Mouse (Mus musculus): ENCODE measurements around the gene Hist1h1a. TPM values are rescaled to one million over a fixed set of nuclear protein-coding genes. Genes with fewer than 3 reads are reported as not detected.
A peak's percentile ranks its signal among the peaks of the same experiment; 100 is the strongest.
"Not testable (repeated sequence)": the region's sequence is repeated elsewhere in the genome, so short reads cannot be mapped to it uniquely, and the experiment has no call there.

The Hist1h1a gene
- 2.3 and 3.6 TPM in 2 replicates for polyA plus RNA-seq (2016; fragmentation: Nextera tagmentation; extraction: Ambion mirVana)

DNA sequence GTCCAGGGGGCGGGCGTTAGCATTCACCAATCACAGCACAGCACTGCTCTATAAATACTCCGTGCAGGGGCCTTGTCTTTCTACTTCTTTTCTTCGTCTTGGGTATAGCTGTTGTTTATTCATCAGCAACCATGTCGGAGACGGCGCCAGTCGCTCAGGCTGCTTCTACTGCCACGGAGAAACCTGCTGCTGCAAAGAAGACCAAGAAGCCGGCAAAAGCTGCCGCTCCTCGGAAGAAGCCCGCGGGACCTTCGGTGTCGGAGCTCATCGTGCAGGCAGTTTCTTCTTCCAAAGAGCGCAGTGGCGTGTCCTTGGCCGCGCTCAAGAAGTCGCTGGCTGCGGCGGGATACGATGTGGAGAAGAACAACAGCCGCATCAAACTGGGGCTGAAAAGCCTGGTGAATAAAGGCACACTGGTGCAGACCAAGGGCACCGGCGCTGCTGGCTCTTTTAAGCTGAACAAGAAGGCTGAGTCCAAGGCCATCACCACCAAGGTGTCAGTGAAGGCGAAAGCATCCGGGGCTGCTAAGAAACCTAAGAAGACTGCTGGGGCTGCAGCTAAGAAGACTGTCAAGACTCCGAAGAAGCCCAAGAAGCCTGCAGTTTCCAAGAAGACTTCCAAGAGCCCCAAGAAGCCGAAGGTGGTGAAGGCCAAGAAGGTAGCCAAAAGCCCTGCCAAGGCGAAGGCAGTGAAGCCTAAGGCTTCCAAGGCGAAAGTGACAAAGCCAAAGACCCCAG is at the start of gene Hist1h1a:
Gene Hist1h1a (plus strand): TSS at position 81 of the 738 bp plus-strand sequence.
- no peaks in the 10 kb centered on the region for H3K9me3 ChIP-seq
- ATAC-seq (ENCODE audit: low FRiP score, low read depth): peak; percentile 75
- peak within 1 kb of the TSS; percentile 71 for H3K9ac ChIP-seq (replicated peaks)

DNA sequence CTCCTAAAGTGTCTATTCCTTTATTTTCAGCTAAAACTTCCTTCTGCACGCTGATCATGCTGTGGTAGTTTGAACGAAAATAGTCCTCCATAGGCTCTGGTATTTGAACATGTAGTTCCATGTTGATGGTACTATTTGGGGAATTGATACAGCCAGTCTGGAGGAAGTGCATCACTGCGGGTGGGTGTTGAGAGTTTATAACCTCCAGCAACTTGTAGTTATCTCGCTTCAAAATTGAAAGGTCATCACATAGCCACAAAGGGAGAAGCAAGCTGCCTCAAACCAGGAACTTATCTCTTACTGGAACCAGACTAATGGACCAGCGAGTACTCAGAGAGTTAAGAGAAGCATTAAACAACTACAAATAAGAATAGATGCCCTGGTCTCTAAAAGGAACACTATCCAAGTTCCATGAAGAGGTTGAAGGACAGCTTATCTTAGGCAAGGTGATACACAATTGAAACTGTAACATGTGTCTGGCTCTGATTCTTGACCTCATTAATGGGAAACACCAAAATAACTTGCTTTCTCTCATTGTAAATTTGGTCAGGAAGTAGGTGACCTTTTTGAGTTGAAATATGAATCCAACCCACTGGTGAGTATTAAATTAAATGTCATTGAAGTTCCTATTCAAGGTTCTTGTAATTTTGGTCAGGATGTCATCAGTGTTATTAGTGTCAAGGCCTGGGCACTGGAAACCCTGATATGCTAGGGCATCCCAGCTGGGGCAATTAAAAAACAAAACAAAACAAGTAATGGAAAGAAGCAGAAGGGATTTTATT is 47.0 kb upstream of the Hist1h1a start:
- Histone ChIP-seq H3K36me3 (no peaks in the 10 kb centered on the region), H3K9ac (replicated peaks) (no peak overlapping the region), H3K4me3 (no peak overlapping the region), H3K4me2 (replicated peaks) (no peak overlapping the region), H3K9me3 (no peaks in the 10 kb centered on the region), H3K4me1 (no peaks in the 10 kb centered on the region), H3K27me3 (0 out of 2 replicates have a peak, but pooled peaks cover under 1% of the 10 kb centered on the region), H3K27ac (replicated peaks) (no peak overlapping the region)
- ATAC-seq (ENCODE audit: low FRiP score, low read depth): no peak
- 87% methylated on average over 5 of the region's 5 CpGs for WGBS

More for the DNA sequence above, at the start of gene Hist1h1a:
- H3K4me1 ChIP-seq: peaks cover 28% of the 10 kb centered on the region
- H3K36me3 ChIP-seq: no peaks in the 10 kb centered on the region
- H3K4me3 ChIP-seq: peak within 1 kb of the TSS; percentile 58
- H3K27ac ChIP-seq (replicated peaks): peak within 1 kb of the TSS; percentile 90
- WGBS: 3% methylated on average over 34 of the region's 34 CpGs
- H3K27me3 ChIP-seq: no peaks in the 10 kb centered on the region
- H3K4me2 ChIP-seq (replicated peaks): peak within 1 kb of the TSS; percentile 73

DNA sequence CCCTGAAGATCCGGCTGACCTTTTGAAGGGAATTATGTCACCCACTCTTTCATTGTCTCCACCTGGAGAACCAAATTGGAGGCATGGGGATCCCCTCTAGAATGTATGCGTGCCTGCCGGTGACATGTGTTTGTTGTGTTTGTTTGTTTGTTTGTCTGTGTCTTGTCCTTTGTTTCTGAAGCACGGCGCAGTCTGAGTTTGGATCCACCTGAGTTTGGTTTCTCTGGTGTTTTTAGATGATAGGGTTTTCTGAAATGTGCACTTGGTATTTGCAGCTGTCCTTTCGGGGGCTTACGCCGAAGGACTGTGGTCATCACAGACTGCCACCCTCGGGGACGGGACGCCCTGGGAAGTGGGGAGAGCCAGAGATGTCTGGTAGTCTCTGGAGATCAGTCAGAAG is 46.3 kb upstream of the Hist1h1a start:
- H3K4me3 ChIP-seq: no peak overlapping the region
- H3K4me2 ChIP-seq (replicated peaks): no peak overlapping the region
- no peaks in the 10 kb centered on the region for H3K36me3 ChIP-seq
- H3K4me1 ChIP-seq: no peaks in the 10 kb centered on the region
- H3K27ac ChIP-seq (replicated peaks): no peak overlapping the region
- no peak for ATAC-seq (ENCODE audit: low FRiP score, low read depth)
- H3K27me3 ChIP-seq: no peaks in the 10 kb centered on the region
- no peaks in the 10 kb centered on the region for H3K9me3 ChIP-seq
- no peak overlapping the region for H3K9ac ChIP-seq (replicated peaks)
- 56% methylated on average over 11 of the region's 11 CpGs for WGBS

DNA sequence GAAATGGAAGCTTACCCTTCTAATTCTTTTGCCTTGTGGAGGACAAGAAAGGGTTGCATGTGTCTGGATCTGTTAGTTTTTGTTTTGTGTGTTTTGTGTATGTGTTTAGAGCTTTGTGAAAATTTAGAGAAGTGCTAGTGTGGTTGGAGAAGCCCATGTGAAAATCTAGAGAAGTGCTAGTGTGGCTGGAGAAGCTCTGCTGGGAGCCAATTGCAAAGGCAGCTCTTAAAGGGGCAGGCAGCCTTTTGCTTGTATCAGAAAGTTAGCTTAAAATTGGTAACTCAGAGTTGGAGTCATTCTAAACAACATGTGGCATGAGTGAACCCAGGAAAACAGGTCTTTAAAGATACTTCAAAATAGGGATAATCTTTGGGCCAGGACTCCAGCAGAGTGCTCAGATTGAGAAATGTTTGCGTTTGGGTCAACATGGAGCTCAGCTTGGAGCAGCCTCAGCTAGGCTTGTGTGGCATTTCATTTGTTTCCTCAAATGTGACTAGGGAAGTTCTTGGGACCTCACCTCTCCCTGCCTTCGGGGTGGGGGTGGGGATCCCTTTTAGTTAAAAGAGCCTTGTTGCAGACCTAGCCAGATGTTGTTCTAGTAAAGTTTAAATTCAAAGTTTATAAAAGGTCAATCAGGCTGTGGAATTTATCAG is 45.7 kb upstream of the Hist1h1a start:
- H3K27me3 ChIP-seq; H3K4me2 ChIP-seq (replicated peaks); H3K4me3 ChIP-seq; H3K4me1 ChIP-seq; H3K9me3 ChIP-seq; ATAC-seq (ENCODE audit: low FRiP score, low read depth); H3K9ac ChIP-seq (replicated peaks); H3K36me3 ChIP-seq; H3K27ac ChIP-seq (replicated peaks): not testable (repeated sequence)
- 21% methylated on average over 2 of the region's 2 CpGs for WGBS

DNA sequence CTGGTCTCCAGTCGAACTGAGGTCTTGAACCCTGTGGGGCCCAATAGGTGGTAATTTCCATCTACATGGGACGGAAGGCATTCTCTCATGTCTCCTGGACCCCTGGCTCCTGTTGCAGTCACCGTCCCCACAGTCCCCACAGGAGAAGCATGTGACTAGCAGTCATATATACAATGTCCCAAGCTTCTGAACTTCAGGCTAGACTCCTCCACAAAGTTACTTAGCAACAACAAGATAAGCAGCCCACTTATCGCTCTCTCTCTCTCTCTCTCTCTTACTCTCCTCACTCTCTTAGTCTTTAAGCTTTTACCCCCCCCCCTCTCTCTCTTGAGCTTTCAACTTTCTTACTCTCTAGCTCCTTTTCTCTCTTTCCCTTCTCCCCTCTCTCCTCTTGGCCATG is 39.2 kb upstream of the Hist1h1a start:
- 92% methylated on average over 4 of the region's 4 CpGs for WGBS

DNA sequence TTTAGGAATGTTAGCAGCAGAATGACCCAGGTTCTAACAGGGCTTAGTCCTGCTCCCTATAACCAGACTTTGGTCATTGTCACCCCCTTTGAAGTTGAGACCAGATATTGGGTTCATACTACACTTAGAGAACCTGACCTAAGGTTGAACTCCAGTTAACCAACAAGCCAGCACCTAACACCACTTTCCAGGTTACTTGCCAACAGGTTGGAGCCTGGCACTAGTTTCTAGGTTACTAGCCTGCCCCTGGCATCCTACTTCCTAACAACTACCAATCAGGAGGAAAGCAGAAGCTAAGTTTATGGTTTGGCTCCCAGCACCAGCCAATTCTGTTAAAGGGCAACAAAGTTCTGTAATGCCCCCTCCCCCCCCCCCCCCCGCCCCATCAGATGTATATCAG is 38.3 kb upstream of the Hist1h1a start:
- WGBS: no CpG with 5 or more reads among the region's 1 CpGs
- H3K9ac ChIP-seq (replicated peaks): no peak overlapping the region

More for the DNA sequence above, 39.2 kb upstream of the Hist1h1a start:
- Histone ChIP-seq H3K27me3 (no peaks in the 10 kb centered on the region), H3K36me3 (no peaks in the 10 kb centered on the region), H3K4me3 (no peak overlapping the region), H3K9me3 (no peaks in the 10 kb centered on the region), H3K4me1 (no peaks in the 10 kb centered on the region), H3K9ac (replicated peaks) (no peak overlapping the region), H3K4me2 (replicated peaks) (no peak overlapping the region), H3K27ac (replicated peaks) (no peak overlapping the region)
- ATAC-seq (ENCODE audit: low FRiP score, low read depth): no peak

DNA sequence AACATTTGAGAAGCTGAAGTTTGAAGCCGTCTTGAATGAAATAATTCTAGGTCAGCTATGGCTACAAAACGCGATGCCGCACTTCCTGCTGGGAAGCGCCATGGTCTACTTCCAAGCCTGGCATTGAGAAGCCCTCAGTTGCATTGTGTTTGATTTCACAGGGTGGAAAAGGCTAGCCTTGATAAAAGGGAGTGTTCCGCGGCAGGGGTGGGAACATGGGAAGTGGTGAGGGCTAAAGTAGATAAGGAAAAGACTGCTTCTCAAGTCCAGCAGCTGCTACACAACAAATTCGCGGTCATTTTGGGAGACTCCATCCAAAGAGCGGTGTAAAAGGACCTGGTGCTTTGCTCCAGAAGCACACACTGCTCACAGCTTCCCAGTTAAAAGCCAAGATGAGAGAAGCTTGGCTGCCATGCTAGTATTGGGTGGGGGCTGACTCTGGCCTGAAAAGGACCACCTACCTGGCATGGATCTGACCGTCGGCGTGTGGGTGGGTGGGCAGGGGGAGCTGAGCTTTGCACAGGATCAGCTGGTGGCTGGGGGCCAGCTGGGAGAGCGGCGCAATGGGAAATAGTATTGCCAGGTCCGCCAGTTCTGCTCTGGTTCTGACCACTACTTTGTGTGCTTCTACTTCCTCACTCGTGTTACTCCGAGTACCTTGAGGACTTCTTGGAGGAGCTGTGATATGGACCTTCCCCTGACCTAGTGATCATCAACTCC is 34.8 kb upstream of the Hist1h1a start:
- no peak overlapping the region for H3K4me2 ChIP-seq (replicated peaks)
- no peaks in the 10 kb centered on the region for H3K4me1 ChIP-seq
- no peak overlapping the region for H3K9ac ChIP-seq (replicated peaks)
- H3K27ac ChIP-seq (replicated peaks): no peak overlapping the region
- H3K36me3 ChIP-seq: no peaks in the 10 kb centered on the region
- ATAC-seq (ENCODE audit: low FRiP score, low read depth): no peak
- H3K9me3 ChIP-seq: no peaks in the 10 kb centered on the region
- no peaks in the 10 kb centered on the region for H3K27me3 ChIP-seq
- H3K4me3 ChIP-seq: no peak overlapping the region
- WGBS: 83% methylated on average over 18 of the region's 18 CpGs

More for the DNA sequence above, 38.3 kb upstream of the Hist1h1a start:
- Histone ChIP-seq H3K4me3 (no peak overlapping the region), H3K4me2 (replicated peaks) (no peak overlapping the region), H3K9me3 (no peaks in the 10 kb centered on the region), H3K36me3 (no peaks in the 10 kb centered on the region), H3K27me3 (no peaks in the 10 kb centered on the region), H3K27ac (replicated peaks) (no peak overlapping the region), H3K4me1 (no peaks in the 10 kb centered on the region)
- ATAC-seq (ENCODE audit: low FRiP score, low read depth): no peak

DNA sequence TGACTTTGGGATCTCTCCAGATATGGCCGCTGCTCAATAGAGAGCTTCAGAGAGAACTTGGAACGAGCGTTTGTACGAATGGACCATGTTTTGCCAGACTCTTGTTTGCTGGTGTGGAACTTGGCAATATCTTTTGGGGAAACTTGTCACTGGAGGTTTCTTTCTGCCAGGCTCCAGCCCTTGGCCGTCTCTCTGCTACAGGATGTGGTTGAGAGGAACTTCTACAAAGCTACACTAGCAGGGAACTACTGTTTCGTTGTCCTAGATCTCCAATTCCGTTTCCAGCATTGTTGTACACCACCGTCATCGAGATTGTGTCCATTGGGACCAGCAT is 34.3 kb upstream of the Hist1h1a start:
- H3K4me2 ChIP-seq (replicated peaks): no peak overlapping the region
- H3K27ac ChIP-seq (replicated peaks): no peak overlapping the region
- H3K9ac ChIP-seq (replicated peaks): no peak overlapping the region
- H3K36me3 ChIP-seq: no peaks in the 10 kb centered on the region
- WGBS: 94% methylated on average over 9 of the region's 9 CpGs
- H3K4me3 ChIP-seq: no peak overlapping the region
- no peaks in the 10 kb centered on the region for H3K27me3 ChIP-seq
- ATAC-seq (ENCODE audit: low FRiP score, low read depth): no peak
- H3K4me1 ChIP-seq: no peaks in the 10 kb centered on the region
- H3K9me3 ChIP-seq: no peaks in the 10 kb centered on the region

DNA sequence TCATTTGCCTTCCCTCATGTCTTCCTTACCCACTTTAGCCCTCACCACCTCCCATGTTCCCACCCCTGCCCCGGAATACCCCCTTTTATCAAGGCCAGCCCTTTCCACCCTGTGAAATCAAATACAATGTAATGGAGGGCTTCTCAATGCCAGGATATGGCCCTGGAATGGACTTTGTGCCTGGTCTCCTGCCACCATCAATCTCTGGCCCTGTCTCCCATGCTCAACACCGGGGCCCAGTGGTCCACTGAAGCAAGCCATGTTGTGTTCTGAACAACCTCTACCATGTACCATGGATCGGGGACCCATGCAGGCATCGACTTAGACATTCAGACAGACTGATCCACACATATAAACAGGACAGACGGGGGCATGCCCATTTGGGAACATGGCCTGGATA is 33.8 kb upstream of the Hist1h1a start:
- Histone ChIP-seq H3K4me3 (no peak overlapping the region), H3K4me2 (replicated peaks) (no peak overlapping the region), H3K9ac (replicated peaks) (no peak overlapping the region), H3K27ac (replicated peaks) (no peak overlapping the region), H3K27me3 (no peaks in the 10 kb centered on the region), H3K4me1 (no peaks in the 10 kb centered on the region), H3K36me3 (no peaks in the 10 kb centered on the region), H3K9me3 (no peaks in the 10 kb centered on the region)
- WGBS: 92% methylated on average over 5 of the region's 5 CpGs
- no peak for ATAC-seq (ENCODE audit: low FRiP score, low read depth)

DNA sequence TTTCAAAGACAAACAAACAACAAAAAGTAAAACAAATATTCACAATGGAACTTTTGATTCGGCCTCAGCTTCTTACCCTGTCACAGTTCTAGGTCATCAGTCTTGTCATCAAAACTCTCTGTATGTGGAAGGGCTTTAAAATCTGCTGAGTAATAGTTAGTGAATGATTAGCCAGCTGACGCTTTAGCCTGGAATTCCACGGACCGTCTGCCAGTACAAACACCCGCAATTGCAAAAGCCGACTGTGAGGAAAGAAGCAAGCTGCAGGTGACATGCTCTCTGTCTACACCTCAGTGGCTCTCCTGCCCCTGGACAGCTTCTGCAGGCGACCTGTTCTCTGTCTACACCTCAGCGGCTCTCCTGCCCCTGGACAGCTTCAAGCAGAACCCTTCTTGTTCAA is 33.0 kb upstream of the Hist1h1a start:
- Histone ChIP-seq H3K9ac (replicated peaks) (no peak overlapping the region), H3K4me2 (replicated peaks) (no peak overlapping the region), H3K4me1 (no peaks in the 10 kb centered on the region), H3K4me3 (no peak overlapping the region), H3K27ac (replicated peaks) (no peak overlapping the region), H3K36me3 (no peaks in the 10 kb centered on the region), H3K9me3 (no peaks in the 10 kb centered on the region), H3K27me3 (no peaks in the 10 kb centered on the region)
- 71% methylated on average over 8 of the region's 8 CpGs for WGBS
- ATAC-seq (ENCODE audit: low FRiP score, low read depth): no peak

DNA sequence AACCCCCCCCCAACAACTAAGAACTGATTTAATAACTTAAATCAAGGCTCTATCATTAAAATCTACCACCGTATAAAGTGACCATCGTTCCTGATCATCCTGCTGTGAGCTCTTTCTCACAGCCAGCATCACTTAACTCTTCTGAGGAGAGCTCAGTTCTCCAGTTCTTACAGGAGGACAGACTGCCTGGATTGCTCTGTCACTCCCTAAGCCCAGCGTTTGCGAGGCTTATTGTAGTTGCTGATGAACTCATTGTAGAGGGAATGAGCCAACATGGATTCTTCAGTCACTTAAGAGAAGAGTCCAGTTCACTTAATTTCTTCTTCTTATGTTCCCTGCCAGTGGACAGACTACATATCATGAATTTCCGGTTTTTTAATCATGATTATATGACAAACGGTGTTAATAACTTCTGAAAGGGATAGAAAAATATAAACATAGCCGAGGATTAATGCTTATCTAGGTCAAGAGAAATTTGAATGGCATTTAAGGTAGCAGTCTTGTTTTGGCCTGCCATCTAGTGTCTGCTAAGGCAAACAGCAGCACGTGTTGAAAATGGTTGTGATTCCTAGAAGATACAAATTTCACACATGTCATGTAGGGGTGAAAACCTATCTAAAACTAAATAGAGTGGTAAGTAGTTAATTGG is 31.2 kb upstream of the Hist1h1a start:
- Histone ChIP-seq H3K9me3 (no peaks in the 10 kb centered on the region), H3K36me3 (no peaks in the 10 kb centered on the region), H3K27ac (replicated peaks) (no peak overlapping the region), H3K9ac (replicated peaks) (no peak overlapping the region), H3K4me2 (replicated peaks) (no peak overlapping the region), H3K4me1 (no peaks in the 10 kb centered on the region), H3K27me3 (no peaks in the 10 kb centered on the region), H3K4me3 (no peak overlapping the region)
- WGBS: 24% methylated on average over 8 of the region's 8 CpGs
- no peak for ATAC-seq (ENCODE audit: low FRiP score, low read depth)

Data from midbrain, embryonic 12.5 days (tissue).